Mouse (Mus musculus): ENCODE measurements at regions not wholly inside any gene's neighbourhood (a gene's known extent, or its start where the extent isn't known, plus 50 kb on each side); places are given as distances from the start of the nearest gene placed in this dataset.

DNA sequence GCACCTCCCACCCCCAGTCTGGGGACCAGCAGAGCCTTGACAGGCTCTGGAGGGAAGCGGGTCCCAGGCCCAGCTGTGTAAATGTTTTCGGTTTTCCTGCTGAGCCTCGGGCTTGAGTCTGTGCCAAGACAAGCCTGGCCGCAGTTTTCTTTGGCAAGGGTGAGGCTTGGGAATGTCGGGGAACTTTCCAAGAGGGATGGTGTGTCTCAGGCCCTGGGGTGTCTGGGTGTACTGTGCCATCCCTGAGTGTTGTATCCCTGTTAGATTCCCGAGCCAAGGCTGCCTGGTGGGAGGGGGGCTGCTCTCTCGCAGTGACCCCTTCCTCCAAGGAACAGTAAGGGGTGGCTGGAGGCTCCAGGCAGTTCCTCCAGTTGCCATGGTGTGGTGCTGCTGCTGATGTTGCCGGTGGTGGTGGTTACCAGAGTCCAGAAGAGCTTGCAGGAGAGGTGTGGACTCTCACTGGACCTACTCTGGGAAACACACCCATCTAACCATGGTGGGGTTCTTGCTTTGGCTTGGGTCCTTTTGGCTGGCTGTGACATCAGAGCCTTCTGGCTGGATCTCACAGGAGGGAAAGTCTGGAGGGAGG, 58.0 kb upstream of the Gm26897 start:
- DNase-seq (ENCODE audit: low spot score): no peak
- ATAC-seq (replicated peaks; ENCODE audit: low FRiP score): no peak
- no peaks in the 10 kb centered on the region for H3K36me3 ChIP-seq (ENCODE audit: control insufficient read depth, insufficient read depth, low read length)
- no peak overlapping the region for H3K4me3 ChIP-seq (ENCODE audit: low read depth, low read length)
- H3K27ac ChIP-seq (ENCODE audit: low read depth, low read length): no peak overlapping the region; the same call in 1 of the 2 replicates
- no peaks in the 10 kb centered on the region for H3K4me1 ChIP-seq (replicated peaks; ENCODE audit: control insufficient read depth, insufficient read depth, low read length)
- no peak overlapping the region for H3K9ac ChIP-seq (ENCODE audit: low read depth, low read length)
- no peak overlapping the region for H3K4me2 ChIP-seq
- 23% methylated on average over 8 of the region's 8 CpGs for WGBS
- H3K9me3 ChIP-seq (ENCODE audit: control insufficient read depth, low read length): no peaks in the 10 kb centered on the region
- peaks cover 2% of the 10 kb centered on the region; the same call in 1 of the 2 replicates for H3K27me3 ChIP-seq (replicated peaks; ENCODE audit: control insufficient read depth, insufficient read depth, low read length)

GRCm38 (mm10) chr5:111677847-111678311, 55.8 kb upstream of the Gm26897 start:
- H3K36me3 ChIP-seq (ENCODE audit: control insufficient read depth, insufficient read depth, low read length): no peaks in the 10 kb centered on the region
- no peak for ATAC-seq (replicated peaks; ENCODE audit: low FRiP score)
- WGBS: 42% methylated on average over 6 of the region's 6 CpGs
- no peak overlapping the region for H3K27ac ChIP-seq (ENCODE audit: low read depth, low read length)
- peaks cover 2% of the 10 kb centered on the region; the same call in 1 of the 2 replicates for H3K27me3 ChIP-seq (replicated peaks; ENCODE audit: control insufficient read depth, insufficient read depth, low read length)
- H3K4me1 ChIP-seq (replicated peaks; ENCODE audit: control insufficient read depth, insufficient read depth, low read length): no peaks in the 10 kb centered on the region
- no peak overlapping the region for H3K9ac ChIP-seq (ENCODE audit: low read depth, low read length)
- H3K9me3 ChIP-seq (ENCODE audit: control insufficient read depth, low read length): no peaks in the 10 kb centered on the region
- H3K4me3 ChIP-seq (ENCODE audit: low read depth, low read length): no peak overlapping the region
- no peak for DNase-seq (ENCODE audit: low spot score)
- H3K4me2 ChIP-seq: no peak overlapping the region

DNA sequence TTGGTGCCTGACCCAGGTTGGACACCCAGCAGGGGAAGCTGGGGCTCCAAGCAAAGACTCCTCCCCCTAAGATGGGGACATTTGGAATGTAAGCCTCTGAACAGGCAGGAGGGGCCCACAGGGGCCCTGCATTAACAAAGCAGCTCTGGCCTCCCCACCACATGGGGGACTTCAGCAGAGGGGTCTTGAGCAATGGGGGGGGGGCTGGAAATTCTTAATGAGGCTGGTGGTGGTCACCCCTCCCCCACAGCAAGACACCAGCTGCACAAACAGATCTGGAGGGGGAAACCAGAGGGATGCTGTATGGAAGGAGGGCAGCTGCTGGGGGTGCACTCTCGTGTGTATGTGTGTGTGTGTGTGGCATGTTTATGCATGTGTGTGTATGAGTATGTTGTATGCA, 55.2 kb upstream of the Gm26897 start:
- H3K27me3 ChIP-seq (replicated peaks; ENCODE audit: control insufficient read depth, insufficient read depth, low read length): peaks cover 2% of the 10 kb centered on the region; the same call in 1 of the 2 replicates
- no peak for ATAC-seq (replicated peaks; ENCODE audit: low FRiP score)
- no peak overlapping the region for H3K4me2 ChIP-seq
- WGBS: 40% methylated on average over 1 of the region's 1 CpGs
- H3K4me3 ChIP-seq (ENCODE audit: low read depth, low read length): no peak overlapping the region
- no peak overlapping the region for H3K27ac ChIP-seq (ENCODE audit: low read depth, low read length)
- H3K9me3 ChIP-seq (ENCODE audit: control insufficient read depth, low read length): no peaks in the 10 kb centered on the region
- H3K36me3 ChIP-seq (ENCODE audit: control insufficient read depth, insufficient read depth, low read length): no peaks in the 10 kb centered on the region
- H3K9ac ChIP-seq (ENCODE audit: low read depth, low read length): no peak overlapping the region
- no peaks in the 10 kb centered on the region for H3K4me1 ChIP-seq (replicated peaks; ENCODE audit: control insufficient read depth, insufficient read depth, low read length)
- no peak for DNase-seq (ENCODE audit: low spot score)

DNA sequence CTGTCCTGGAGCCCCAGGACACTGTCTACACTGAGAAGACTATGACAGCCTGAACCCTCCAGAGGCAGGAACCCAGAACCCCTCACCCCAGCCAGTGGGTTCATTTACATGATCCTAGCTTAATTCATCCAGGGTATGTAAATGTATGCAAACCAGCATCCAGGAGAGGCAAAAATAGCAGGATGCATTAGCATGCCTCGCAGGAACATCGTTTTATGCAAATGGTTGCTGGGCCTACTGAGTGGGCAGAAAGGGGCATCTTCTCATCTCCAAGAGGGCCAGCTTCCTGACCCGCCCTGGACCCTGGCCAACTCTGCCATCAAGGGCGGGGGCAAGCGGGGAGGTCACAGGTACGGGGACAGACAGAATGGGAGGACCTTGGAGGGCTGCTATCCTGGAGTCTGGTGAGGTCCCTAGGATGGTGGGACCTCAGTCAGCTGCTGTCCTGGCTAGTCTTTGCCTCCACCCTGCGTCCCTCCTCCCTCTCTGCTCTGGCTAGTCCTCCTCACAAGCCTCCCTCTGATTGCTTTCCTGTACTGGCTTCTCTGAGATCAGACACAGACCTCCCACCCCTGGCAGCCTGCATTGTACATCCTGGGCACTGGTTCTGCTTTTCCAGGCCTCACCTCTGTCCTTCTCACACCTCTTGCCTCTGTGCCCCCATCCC, 52.2 kb upstream of the Gm26897 start:
- ATAC-seq (replicated peaks; ENCODE audit: low FRiP score) (no peak), DNase-seq (ENCODE audit: low spot score) (no peak)
- Histone ChIP-seq H3K4me3 (ENCODE audit: low read depth, low read length) (no peak overlapping the region), H3K27me3 (replicated peaks; ENCODE audit: control insufficient read depth, insufficient read depth, low read length) (peaks cover 2% of the 10 kb centered on the region), H3K9me3 (ENCODE audit: control insufficient read depth, low read length) (no peaks in the 10 kb centered on the region), H3K4me1 (replicated peaks; ENCODE audit: control insufficient read depth, insufficient read depth, low read length) (no peaks in the 10 kb centered on the region), H3K36me3 (ENCODE audit: control insufficient read depth, insufficient read depth, low read length) (no peaks in the 10 kb centered on the region), H3K27ac (ENCODE audit: low read depth, low read length) (no peak overlapping the region), H3K4me2 (no peak overlapping the region), H3K9ac (ENCODE audit: low read depth, low read length) (no peak overlapping the region)
- WGBS: 40% methylated on average over 7 of the region's 7 CpGs

- Histone ChIP-seq H3K9me3 (ENCODE audit: control insufficient read depth, low read length) (no peaks in the 10 kb centered on the region), H3K27ac (ENCODE audit: low read depth, low read length) (no peak overlapping the region), H3K4me3 (ENCODE audit: low read depth, low read length) (no peak overlapping the region), H3K27me3 (replicated peaks; ENCODE audit: control insufficient read depth, insufficient read depth, low read length) (no peaks in the 10 kb centered on the region; the same call in 1 of the 2 replicates), H3K36me3 (ENCODE audit: control insufficient read depth, insufficient read depth, low read length) (no peaks in the 10 kb centered on the region), H3K4me2 (no peak overlapping the region), H3K4me1 (replicated peaks; ENCODE audit: control insufficient read depth, insufficient read depth, low read length) (no peaks in the 10 kb centered on the region), H3K9ac (ENCODE audit: low read depth, low read length) (no peak overlapping the region)
- ATAC-seq (replicated peaks; ENCODE audit: low FRiP score) (no peak), DNase-seq (ENCODE audit: low spot score) (no peak)
These were observed 50.8 kb upstream of the Gm26897 start for GRCm38 (mm10) chr5:111682899-111683298.

Data from liver, embryonic 11.5 days (tissue).